Mouse (Mus musculus): ENCODE results near the gene Gpr82. TPM values are rescaled to one million over a fixed set of nuclear protein-coding genes. Genes with fewer than 3 reads are reported as not detected.

The Gpr82 gene
- polyA plus RNA-seq, 1 experiment from 2014 or later, result 0.79 TPM

- Histone ChIP-seq H3K9ac (no peak overlapping the region), H3K27me3 (replicated peaks) (no peaks in the 10 kb centered on the region), H3K9me3 (no peaks in the 10 kb centered on the region), H3K4me3 (no peak overlapping the region), H3K4me1 (no peaks in the 10 kb centered on the region), H3K27ac (no peak overlapping the region), H3K36me3 (no peaks in the 10 kb centered on the region), H3K4me2 (replicated peaks) (no peak overlapping the region)
- ATAC-seq (ENCODE audit: low FRiP score, low read depth), result no peak
- WGBS, result 61% methylated on average over 2 of the region's 2 CpGs
Measured at GRCm38 (mm10) chrX:13710174-13710573, 49.0 kb downstream of the Gpr82 start.

Small RNAs within 50 kb of the gene (microRNA-seq; reads per million reads assigned to microRNA genes)
- not detected for gene Gm25246

Other genes with a start within 250 kb of the Gpr82 start
- gene Nyx, start 195.3 kb upstream of the Gpr82 start, polyA plus RNA-seq (2016; fragmentation: Nextera tagmentation; extraction: Ambion mirVana), result 0.05 TPM in 2 replicates
- gene Gpr34, start 29.3 kb upstream of the Gpr82 start, polyA plus RNA-seq (2016; fragmentation: Nextera tagmentation; extraction: Ambion mirVana), result 3.2 and 3.7 TPM in 2 replicates
- gene Cask, start 190.0 kb downstream of the Gpr82 start, polyA plus RNA-seq (2016; fragmentation: Nextera tagmentation; extraction: Ambion mirVana), result 27.2 and 27.7 TPM in 2 replicates